Mouse (Mus musculus) urinary bladder, adult 2 months (tissue): Measurements from ENCODE around the gene Rasgef1b. TPM values are rescaled to one million over a fixed set of nuclear protein-coding genes. Genes with fewer than 3 reads are reported as not detected.

Source experiments
- DNase-seq: peaks from one replicate; pipeline ENCODE4 v3.0.0; 2022; ENCODE audit warnings: low spot score
- polyA plus RNA-seq: library from polyadenylated mRNA; depleted of rRNA; stranded (reverse); fragments of >200 nt; gene quantifications from 2 replicates; pipeline ENCODE4 v1.2.3, GENCODE M21; 2012

Gene Rasgef1b
- polyA plus RNA-seq, 1 experiment, result 5.7 TPM

GRCm38 (mm10) chr5:99252203-99253135 is 476.4 kb downstream of the Rasgef1b start:
- peak; percentile 94 for DNase-seq

- peak; percentile 30 for DNase-seq
These were observed 477.3 kb downstream of the Rasgef1b start for GRCm38 (mm10) chr5:99251379-99252202.

GRCm38 (mm10) chr5:99250820-99251219 is 478.0 kb downstream of the Rasgef1b start:
- no peak for DNase-seq

DNA sequence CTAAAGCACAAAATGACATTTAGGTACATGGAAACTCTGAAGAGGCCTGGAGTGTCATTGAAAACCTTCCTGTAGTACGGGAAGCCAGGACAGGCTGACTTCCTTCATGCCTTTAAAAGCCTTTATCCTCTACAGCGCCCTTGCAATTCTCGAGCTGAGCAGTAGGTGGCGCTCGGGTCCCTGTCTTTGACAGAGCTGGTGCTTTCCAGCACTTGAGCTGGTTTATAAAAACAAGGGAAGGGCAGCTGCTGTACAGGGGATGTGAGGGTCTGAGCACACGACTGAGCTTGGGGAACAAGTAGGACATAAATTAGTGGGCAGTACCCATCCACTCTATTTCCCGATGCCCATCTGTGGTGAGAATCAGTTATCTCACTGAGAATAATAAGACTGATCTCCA is 480.4 kb downstream of the Rasgef1b start:
- peak; percentile 93 for DNase-seq

DNA sequence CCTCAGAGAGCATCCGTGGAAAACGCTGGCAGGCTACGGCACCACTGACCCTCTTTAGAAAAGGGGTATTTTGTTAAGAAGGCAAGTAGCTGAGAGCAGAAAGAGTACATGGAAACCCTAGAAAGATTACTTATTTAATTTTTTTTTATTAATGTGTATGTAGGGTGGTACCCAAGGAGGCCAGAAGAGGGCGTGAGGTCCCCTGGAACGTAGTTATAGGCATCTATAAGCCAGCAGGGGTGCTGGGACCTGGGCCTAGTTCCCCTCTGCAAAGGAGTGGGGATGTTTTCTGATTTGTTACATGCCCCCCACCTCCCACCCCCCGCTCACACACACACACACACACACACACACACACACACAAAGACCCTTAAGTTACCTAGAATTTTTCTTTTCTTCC is 480.9 kb downstream of the Rasgef1b start:
- no peak for DNase-seq

DNA sequence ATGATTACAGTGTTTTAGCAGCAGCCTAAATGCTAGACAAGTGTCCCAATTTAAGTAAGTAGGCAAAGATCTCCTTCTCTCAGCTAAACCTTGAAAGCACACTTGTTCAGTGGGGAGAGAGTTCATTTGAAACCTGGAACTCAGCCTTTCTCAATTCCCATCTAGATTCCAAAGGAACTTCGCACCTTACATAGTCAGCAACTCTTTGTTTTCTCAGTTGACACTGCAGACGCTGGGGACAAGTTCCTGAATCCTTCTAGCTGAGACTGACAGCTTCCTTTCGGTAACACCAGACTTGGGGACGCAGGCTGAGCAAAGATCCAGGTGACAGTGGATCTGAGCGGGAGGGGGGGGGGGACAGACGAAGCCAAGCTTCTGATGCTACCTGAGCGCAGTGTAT is 481.4 kb downstream of the Rasgef1b start:
- no peak for DNase-seq

DNA sequence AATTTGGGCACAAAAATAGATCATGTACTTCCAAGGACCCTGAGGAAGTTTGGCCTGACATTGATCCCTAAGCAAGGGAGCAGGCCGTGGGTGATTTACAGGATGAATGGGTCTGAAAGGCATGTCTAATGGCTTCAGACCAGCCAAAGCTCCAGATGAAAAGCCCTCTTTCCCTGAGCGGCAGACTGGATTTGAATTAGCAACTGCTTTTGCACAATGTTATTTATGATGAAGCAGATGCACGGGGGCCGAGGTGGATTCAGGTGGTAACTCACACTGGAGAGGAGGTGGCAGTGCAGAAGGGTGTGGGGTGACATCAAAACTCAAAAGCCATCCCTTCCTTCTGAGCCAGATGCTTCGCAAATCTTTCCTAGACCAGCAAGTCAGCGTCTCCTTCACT is 481.9 kb downstream of the Rasgef1b start:
- no peak for DNase-seq

DNA sequence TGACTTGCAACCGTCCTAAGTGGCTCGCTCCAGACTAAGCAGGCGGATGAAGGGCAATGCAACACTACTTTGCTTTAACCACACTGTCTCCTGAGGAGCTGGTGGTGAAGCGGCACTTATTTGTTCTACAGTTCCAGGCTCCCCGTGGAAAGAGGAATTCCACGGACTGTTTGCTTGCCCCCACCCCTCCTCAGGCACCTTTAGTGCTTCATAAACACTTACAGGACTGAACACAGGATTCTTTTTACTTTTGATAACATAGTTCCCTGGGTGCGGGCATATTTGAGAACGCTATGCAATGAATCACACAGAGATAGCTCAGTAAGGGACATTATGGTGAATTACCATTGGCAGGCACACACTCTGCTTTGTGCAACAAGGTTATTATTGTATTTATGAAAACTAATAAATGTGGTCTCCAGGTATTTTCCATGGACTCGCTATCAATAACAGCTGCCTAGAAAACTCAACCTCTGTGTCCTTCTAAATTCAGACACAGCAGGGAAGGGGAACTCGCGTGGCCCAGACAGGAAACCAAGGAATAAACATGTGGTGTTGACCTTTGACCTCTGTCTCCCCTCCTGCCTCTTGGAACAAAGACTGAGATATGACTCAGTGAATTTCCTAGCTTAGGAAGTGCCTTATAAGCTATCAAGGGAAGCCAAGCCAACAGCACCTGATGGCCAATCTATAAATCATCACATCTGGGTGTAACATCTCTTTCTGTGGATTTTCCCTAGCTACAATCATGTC is 486.7 kb downstream of the Rasgef1b start:
- no peak for DNase-seq

DNA sequence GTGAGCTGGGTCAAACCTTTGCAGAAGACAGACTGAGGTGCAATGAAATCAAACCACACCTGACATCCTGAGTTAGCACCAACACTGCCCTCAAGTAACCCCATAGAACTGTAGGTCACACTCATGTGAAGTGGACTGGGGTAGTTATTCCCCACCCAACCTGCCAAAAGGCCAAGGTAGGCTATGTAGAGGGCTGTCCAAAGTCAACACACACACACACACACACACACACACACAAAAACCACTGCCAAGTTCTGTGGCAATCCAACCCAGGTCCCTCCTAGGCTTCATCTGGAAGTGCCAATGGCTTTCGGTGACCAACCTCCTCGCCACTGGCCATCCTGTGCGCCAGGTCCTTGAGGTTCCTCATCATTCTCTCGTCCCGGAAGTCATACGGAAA is 488.4 kb downstream of the Rasgef1b start:
- no peak for DNase-seq

- no peak for DNase-seq
These were observed 489.2 kb downstream of the Rasgef1b start for GRCm38 (mm10) chr5:99239677-99240076.

- no peak for DNase-seq
These were observed 490.7 kb downstream of the Rasgef1b start for GRCm38 (mm10) chr5:99238150-99238549.

GRCm38 (mm10) chr5:99236888-99237752 is 491.7 kb downstream of the Rasgef1b start:
- no peak for DNase-seq

- DNase-seq, result no peak
These were observed 492.4 kb downstream of the Rasgef1b start for GRCm38 (mm10) chr5:99236431-99236830.

DNA sequence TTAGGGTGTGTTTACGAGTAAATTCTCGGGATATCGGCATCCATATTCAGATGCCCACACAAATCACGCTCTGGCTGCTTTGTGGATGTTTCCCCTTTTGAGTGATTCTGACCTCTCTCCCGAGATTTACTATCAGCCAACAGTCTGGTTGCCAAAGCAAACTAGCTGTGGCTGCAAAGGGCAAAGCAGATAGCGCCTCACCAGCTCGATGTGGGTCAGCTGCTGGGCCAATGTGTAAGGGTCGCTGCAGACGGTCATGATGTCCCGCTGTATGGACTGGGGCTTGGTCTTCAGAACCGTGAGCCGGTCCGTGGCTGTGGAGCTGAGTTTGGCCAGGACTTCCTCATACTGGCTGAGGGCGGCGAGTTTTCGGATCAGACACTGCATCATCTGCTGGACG is 494.6 kb downstream of the Rasgef1b start:
- DNase-seq, result no peak

DNA sequence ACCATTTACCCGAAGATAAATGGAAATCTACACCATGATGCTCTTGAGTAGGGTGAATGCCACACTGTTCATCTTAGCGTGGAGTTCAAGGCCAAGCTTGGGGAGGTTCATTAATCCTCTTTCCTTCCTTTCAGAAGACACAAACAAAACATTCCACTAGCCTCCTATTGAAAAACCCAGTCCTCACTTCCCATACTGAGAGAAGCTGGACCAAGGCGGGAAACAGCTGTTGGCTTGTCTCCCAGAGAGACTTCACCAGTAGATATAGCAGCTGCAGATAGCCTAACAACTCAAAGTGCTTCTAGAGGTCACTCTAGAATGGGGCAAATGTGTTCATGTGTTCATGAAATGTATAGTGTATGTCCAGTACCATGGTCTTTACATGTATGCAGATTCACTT is 495.7 kb downstream of the Rasgef1b start:
- DNase-seq, result no peak

GRCm38 (mm10) chr5:99232410-99232809 is 496.5 kb downstream of the Rasgef1b start:
- DNase-seq, result no peak

- no peak for DNase-seq
These were observed 498.4 kb downstream of the Rasgef1b start for GRCm38 (mm10) chr5:99230476-99230875.

DNA sequence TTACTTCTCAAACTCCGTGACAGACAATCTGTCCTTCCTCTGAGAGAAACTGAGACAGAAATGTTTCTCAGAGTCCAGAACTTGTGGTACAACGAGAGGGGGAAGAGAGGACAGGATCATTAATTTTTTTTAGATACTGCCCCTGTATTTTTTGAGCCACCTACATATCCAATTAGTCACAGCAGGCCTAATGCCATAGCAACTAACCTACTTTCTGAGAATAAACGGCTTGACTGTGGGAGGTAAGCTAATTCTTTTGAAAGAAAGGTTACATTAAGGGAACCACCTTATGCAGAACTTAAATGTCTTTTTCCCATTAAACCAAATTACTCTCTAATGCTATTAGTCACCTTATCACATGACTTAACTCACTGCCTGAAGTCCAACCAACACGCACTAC is 501.5 kb downstream of the Rasgef1b start:
- no peak for DNase-seq

DNA sequence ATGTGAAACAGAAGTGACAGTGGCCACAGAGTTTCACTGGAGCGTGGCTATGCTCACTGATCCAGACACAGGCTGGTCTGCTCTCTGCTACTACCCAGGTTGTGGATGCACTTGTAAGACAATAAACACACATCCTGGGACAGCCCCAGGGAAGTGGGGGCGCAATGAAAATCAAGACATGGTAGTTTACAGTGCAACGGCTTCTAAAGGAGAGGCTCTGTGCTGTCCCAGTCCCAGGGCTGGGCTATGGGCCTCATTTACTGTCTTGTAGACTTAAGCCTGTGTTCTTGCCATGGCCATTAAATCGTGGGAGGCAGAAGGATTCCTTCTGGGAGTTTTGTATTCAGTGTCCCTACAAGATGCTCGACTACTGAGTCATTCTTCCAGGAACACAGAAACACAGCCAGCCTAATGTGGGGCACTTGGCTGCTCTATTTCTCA is 504.3 kb downstream of the Rasgef1b start:
- DNase-seq, result no peak

GRCm38 (mm10) chr5:99223869-99224498 is 504.9 kb downstream of the Rasgef1b start:
- DNase-seq, result no peak
